Mouse (Mus musculus): ENCODE results near the gene Pgk1. TPM values are rescaled to one million over a fixed set of nuclear protein-coding genes. Genes with fewer than 3 reads are reported as not detected.
A peak's percentile ranks its signal among the peaks of the same experiment; 100 is the strongest.

Gene Pgk1
- 468 and 503 TPM in 2 replicates for polyA plus RNA-seq (2012; rRNA removed)

- H3K4me1 ChIP-seq (ENCODE audit: control insufficient read depth, insufficient read depth, low read length), result peaks cover 3% of the 10 kb centered on the region; the same call in 1 of the 2 replicates
- H3K27ac ChIP-seq (ENCODE audit: insufficient read depth, low read length), result peak within 1 kb of the TSS; percentile 82
These were observed at the start of gene Pgk1 for GRCm38 (mm10) chrX:106186713-106187649. TSS of gene Pgk1 (plus strand) at chrX:106187100.

GRCm38 (mm10) chrX:106139309-106140070 lies 47.4 kb upstream of the Pgk1 start:
- TF ChIP-seq POLR2A (IDR thresholded peaks at IDR 0.05; ENCODE audit: extremely low read depth, insufficient read depth, low read length) (no peak), CTCF (IDR thresholded peaks at IDR 0.05; ENCODE audit: extremely low read depth, insufficient read depth, low read length) (no peak)
- Histone ChIP-seq H3K4me3 (ENCODE audit: insufficient read depth, low read length) (no peak overlapping the region), H3K4me1 (ENCODE audit: control insufficient read depth, insufficient read depth, low read length) (no peaks in the 10 kb centered on the region), H3K27ac (ENCODE audit: insufficient read depth, low read length) (no peak overlapping the region)

More at GRCm38 (mm10) chrX:106186713-106187649, at the start of gene Pgk1:
- TF ChIP-seq CTCF (IDR thresholded peaks at IDR 0.05; ENCODE audit: extremely low read depth, insufficient read depth, low read length) (no peak), POLR2A (IDR thresholded peaks at IDR 0.05; ENCODE audit: extremely low read depth, insufficient read depth, low read length) (peak; percentile 54; the same call in 1 of the 2 replicates)
- peak within 1 kb of the TSS; percentile 88 for H3K4me3 ChIP-seq (ENCODE audit: insufficient read depth, low read length)

GRCm38 (mm10) chrX:106142936-106143335 lies 44.0 kb upstream of the Pgk1 start, which contains the start of gene Tlr13:
TSS of gene Tlr13 (plus strand) at chrX:106143204.
- Histone ChIP-seq H3K4me3 (ENCODE audit: insufficient read depth, low read length) (no peak within 1 kb of the TSS), H3K27ac (ENCODE audit: insufficient read depth, low read length) (no peak within 1 kb of the TSS), H3K4me1 (ENCODE audit: control insufficient read depth, insufficient read depth, low read length) (no peaks in the 10 kb centered on the region)
- TF ChIP-seq CTCF (IDR thresholded peaks at IDR 0.05; ENCODE audit: extremely low read depth, insufficient read depth, low read length), result no peak

- no peak overlapping the region for H3K4me3 ChIP-seq (ENCODE audit: insufficient read depth, low read length)
- H3K27ac ChIP-seq (ENCODE audit: insufficient read depth, low read length), result no peak overlapping the region
- TF ChIP-seq POLR2A (IDR thresholded peaks at IDR 0.05; ENCODE audit: extremely low read depth, insufficient read depth, low read length), result no peak
- no peak for TF ChIP-seq CTCF (IDR thresholded peaks at IDR 0.05; ENCODE audit: extremely low read depth, insufficient read depth, low read length)
- no peaks in the 10 kb centered on the region for H3K4me1 ChIP-seq (ENCODE audit: control insufficient read depth, insufficient read depth, low read length)
These were observed 38.7 kb upstream of the Pgk1 start for GRCm38 (mm10) chrX:106148185-106148584.

GRCm38 (mm10) chrX:106149460-106149859 lies 37.4 kb upstream of the Pgk1 start:
- TF ChIP-seq CTCF (IDR thresholded peaks at IDR 0.05; ENCODE audit: extremely low read depth, insufficient read depth, low read length) (no peak), POLR2A (IDR thresholded peaks at IDR 0.05; ENCODE audit: extremely low read depth, insufficient read depth, low read length) (no peak)
- Histone ChIP-seq H3K27ac (ENCODE audit: insufficient read depth, low read length) (no peak overlapping the region), H3K4me3 (ENCODE audit: insufficient read depth, low read length) (no peak overlapping the region), H3K4me1 (ENCODE audit: control insufficient read depth, insufficient read depth, low read length) (no peaks in the 10 kb centered on the region)

GRCm38 (mm10) chrX:106154180-106154586 lies 32.7 kb upstream of the Pgk1 start:
- Histone ChIP-seq H3K27ac (ENCODE audit: insufficient read depth, low read length) (no peak overlapping the region), H3K4me1 (ENCODE audit: control insufficient read depth, insufficient read depth, low read length) (no peaks in the 10 kb centered on the region), H3K4me3 (ENCODE audit: insufficient read depth, low read length) (no peak overlapping the region)
- no peak for TF ChIP-seq CTCF (IDR thresholded peaks at IDR 0.05; ENCODE audit: extremely low read depth, insufficient read depth, low read length)
- no peak for TF ChIP-seq POLR2A (IDR thresholded peaks at IDR 0.05; ENCODE audit: extremely low read depth, insufficient read depth, low read length)

- Histone ChIP-seq H3K4me1 (ENCODE audit: control insufficient read depth, insufficient read depth, low read length) (no peaks in the 10 kb centered on the region), H3K4me3 (ENCODE audit: insufficient read depth, low read length) (no peak overlapping the region), H3K27ac (ENCODE audit: insufficient read depth, low read length) (no peak overlapping the region)
- TF ChIP-seq CTCF (IDR thresholded peaks at IDR 0.05; ENCODE audit: extremely low read depth, insufficient read depth, low read length) (no peak), POLR2A (IDR thresholded peaks at IDR 0.05; ENCODE audit: extremely low read depth, insufficient read depth, low read length) (no peak)
These were observed 31.0 kb upstream of the Pgk1 start for GRCm38 (mm10) chrX:106155892-106156291.

- H3K4me1 ChIP-seq (ENCODE audit: control insufficient read depth, insufficient read depth, low read length), result no peaks in the 10 kb centered on the region
- H3K27ac ChIP-seq (ENCODE audit: insufficient read depth, low read length), result no peak overlapping the region
- no peak overlapping the region for H3K4me3 ChIP-seq (ENCODE audit: insufficient read depth, low read length)
- TF ChIP-seq CTCF (IDR thresholded peaks at IDR 0.05; ENCODE audit: extremely low read depth, insufficient read depth, low read length), result no peak
- TF ChIP-seq POLR2A (IDR thresholded peaks at IDR 0.05; ENCODE audit: extremely low read depth, insufficient read depth, low read length), result no peak
These were observed 22.9 kb upstream of the Pgk1 start for GRCm38 (mm10) chrX:106163995-106164394.

- TF ChIP-seq CTCF (IDR thresholded peaks at IDR 0.05; ENCODE audit: extremely low read depth, insufficient read depth, low read length) (no peak), POLR2A (IDR thresholded peaks at IDR 0.05; ENCODE audit: extremely low read depth, insufficient read depth, low read length) (no peak)
- no peaks in the 10 kb centered on the region for H3K4me1 ChIP-seq (ENCODE audit: control insufficient read depth, insufficient read depth, low read length)
- no peak overlapping the region for H3K27ac ChIP-seq (ENCODE audit: insufficient read depth, low read length)
- no peak overlapping the region for H3K4me3 ChIP-seq (ENCODE audit: insufficient read depth, low read length)
These were observed 22.3 kb upstream of the Pgk1 start for GRCm38 (mm10) chrX:106164555-106164954.
